Mouse (Mus musculus) ES-Bruce4 (cell line): ENCODE results near the gene Vmn2r56. TPM values are rescaled to one million over a fixed set of nuclear protein-coding genes. Genes with fewer than 3 reads are reported as not detected.
A peak's percentile ranks its signal among the peaks of the same experiment; 100 is the strongest.
"Not testable (repeated sequence)": the region's sequence is repeated elsewhere in the genome, so short reads cannot be mapped to it uniquely, and the experiment has no call there.

Experiments used
- H3K27ac ChIP-seq: 2 replicates; pipeline ENCODE4 v1.5.1; 2012; ENCODE audit warnings: low read length, inconsistent platforms; ENCODE audit not compliant: insufficient read depth
- H3K27me3 ChIP-seq: 2 replicates; pipeline ENCODE4 v1.6.1; 2012; ENCODE audit warnings: mild to moderate bottlenecking, low read length, inconsistent platforms; ENCODE audit not compliant: control insufficient read depth, poor library complexity, insufficient read depth, severe bottlenecking
- H3K36me3 ChIP-seq: 2 replicates; pipeline ENCODE4 v1.6.1; 2012; ENCODE audit warnings: inconsistent platforms, mild to moderate bottlenecking, low read length, moderate library complexity; ENCODE audit not compliant: control insufficient read depth, poor library complexity, insufficient read depth, severe bottlenecking
- H3K4me1 ChIP-seq: one replicate; pipeline ENCODE4 v1.8.1; 2011; ENCODE audit warnings: low read length; ENCODE audit not compliant: control insufficient read depth, insufficient read depth
- H3K4me3 ChIP-seq: 2 replicates; pipeline ENCODE4 v1.5.1; 2011; ENCODE audit warnings: low read depth, mild to moderate bottlenecking, low read length
- H3K9ac ChIP-seq: 2 replicates; pipeline ENCODE4 v1.6.1; 2012; ENCODE audit warnings: low read depth, mild to moderate bottlenecking, inconsistent platforms; ENCODE audit not compliant: poor library complexity, severe bottlenecking
- H3K9me3 ChIP-seq: replicated peaks from 2 replicates; pipeline ENCODE4 v1.6.1; 2012; ENCODE audit warnings: mild to moderate bottlenecking, low read length, inconsistent platforms; ENCODE audit not compliant: control insufficient read depth, poor library complexity, insufficient read depth, severe bottlenecking
- CTCF ChIP-seq: IDR thresholded peaks from one replicate; pipeline ENCODE4 v1.8.1; 2011; ENCODE audit warnings: low read depth, low read length
- EP300 ChIP-seq: IDR thresholded peaks from 2 replicates; pipeline ENCODE4 v1.6.1; 2011; ENCODE audit warnings: low read depth, low read length; ENCODE audit not compliant: insufficient read depth
- POLR2A ChIP-seq: IDR thresholded peaks from one replicate; pipeline ENCODE4 v1.8.1; 2011; ENCODE audit warnings: low read length; ENCODE audit not compliant: insufficient read depth
- polyA plus RNA-seq: library from polyadenylated mRNA; stranded (reverse); fragments of >200 nt; gene quantifications from 2 replicates; pipeline ENCODE4 v1.2.4, GENCODE M21; 2011; ENCODE audit warnings: low read depth; ENCODE audit not compliant: missing spikeins, insufficient read depth, insufficient read length

Gene Vmn2r56
- polyA plus RNA-seq, 1 experiment = 0.07 TPM

DNA sequence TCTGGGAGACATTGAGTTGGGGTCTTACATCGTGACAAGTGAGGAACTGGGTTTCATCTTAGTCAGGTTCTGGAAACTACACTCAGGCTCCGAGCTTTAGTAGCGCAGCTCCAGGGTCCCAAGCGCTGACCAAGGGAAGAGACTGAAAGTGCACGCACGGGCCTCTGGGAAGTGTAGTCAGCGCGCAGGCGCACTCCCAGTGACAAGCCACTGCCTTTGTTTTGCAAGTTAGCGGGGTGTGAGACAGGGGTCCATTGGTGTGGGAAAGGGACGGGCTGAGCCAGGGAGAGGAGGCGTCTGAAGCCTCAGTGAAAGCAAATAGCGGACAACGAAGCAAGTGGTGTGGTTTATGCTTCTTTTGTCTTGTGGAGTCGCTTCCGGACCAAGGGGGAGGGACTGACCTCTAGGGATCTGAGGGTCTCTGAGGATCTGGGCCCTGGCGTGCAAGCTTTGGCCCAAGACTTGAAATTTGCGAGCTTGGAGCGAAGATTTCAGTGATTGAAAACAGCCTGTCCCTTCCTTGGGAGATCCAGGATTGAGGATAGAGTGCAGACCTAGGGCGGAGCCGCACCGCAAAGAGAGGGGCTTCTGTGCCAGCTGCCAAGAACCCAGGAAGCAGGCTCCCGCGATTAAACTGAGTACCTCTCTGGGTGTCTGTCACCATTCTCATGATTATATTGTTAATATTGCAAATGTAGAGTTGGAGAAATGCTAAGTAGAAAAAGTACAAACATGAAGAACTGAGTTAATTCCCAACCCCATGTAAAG, 14.8 kb upstream of the Vmn2r56 start:
- H3K9me3 ChIP-seq = no peaks in the 10 kb centered on the region
- no peaks in the 10 kb centered on the region for H3K27me3 ChIP-seq
- no peaks in the 10 kb centered on the region for H3K4me1 ChIP-seq
- no peak overlapping the region for H3K27ac ChIP-seq
- H3K9ac ChIP-seq = no peak overlapping the region
- no peaks in the 10 kb centered on the region for H3K36me3 ChIP-seq
- H3K4me3 ChIP-seq = peak overlapping the region; percentile 41
- TF ChIP-seq EP300 (no peak), POLR2A (no peak), CTCF (no peak)

DNA sequence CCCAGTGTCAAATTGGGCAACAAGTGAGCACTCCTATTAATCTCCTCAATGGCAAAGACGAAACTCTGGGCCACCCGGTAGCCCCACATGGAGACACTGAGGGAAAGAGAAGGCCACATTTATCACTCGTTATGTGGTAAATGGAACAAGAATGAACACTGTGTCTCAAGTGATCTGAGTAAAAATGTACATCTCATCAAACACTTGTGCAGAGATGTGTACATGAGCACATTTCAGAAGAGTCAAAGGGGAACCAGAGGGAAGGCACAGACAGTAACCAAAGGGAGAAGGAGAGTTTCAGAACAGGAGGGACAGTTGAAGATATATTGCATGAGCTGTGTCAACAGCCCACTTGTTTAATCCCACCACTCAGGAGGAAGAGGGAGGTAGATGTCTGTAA, 49.9 kb downstream of the Vmn2r56 start, which contains the start of gene Vmn2r55:
Gene Vmn2r55 (minus strand): TSS at position 101 of the 400 bp plus-strand sequence.
- not testable (repeated sequence) for H3K9me3 ChIP-seq, H3K27me3 ChIP-seq, H3K4me1 ChIP-seq, H3K9ac ChIP-seq, H3K36me3 ChIP-seq, H3K27ac ChIP-seq, H3K4me3 ChIP-seq

DNA sequence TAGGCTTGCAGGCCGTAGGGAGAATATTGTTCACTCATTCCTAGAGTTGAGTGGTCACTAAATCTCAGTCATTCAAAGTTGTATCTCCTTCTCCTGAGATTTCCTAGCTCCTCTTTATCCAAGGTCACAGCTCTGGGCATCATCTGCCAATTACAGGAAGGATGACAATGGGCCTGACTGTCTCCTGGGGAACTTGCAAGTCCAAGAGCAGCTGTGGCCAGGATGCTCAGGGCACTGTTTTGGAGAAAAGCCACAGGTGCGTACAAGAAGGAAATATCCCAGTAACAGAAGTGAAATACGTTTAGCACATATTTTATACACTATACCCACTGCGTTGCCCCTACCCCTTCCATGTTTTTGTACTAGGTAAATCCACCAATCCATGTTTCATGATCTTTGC, 94.6 kb downstream of the Vmn2r56 start, which contains the start of gene Vmn2r54:
Gene Vmn2r54 (minus strand): TSS at position 101 of the 400 bp plus-strand sequence.
- H3K36me3 ChIP-seq, H3K9me3 ChIP-seq, H3K9ac ChIP-seq: not testable (repeated sequence)

More for the DNA sequence above, 94.6 kb downstream of the Vmn2r56 start, which contains the start of gene Vmn2r54:
- not testable (repeated sequence) for H3K27ac ChIP-seq, H3K4me3 ChIP-seq, H3K27me3 ChIP-seq, H3K4me1 ChIP-seq

Other genes with a start within 250 kb of the Vmn2r56 start
- not detected in 2 replicates for gene 2900092C05Rik, start 222.5 kb downstream of the Vmn2r56 start, polyA plus RNA-seq
- gene Vmn2r53, start 126.2 kb downstream of the Vmn2r56 start, polyA plus RNA-seq = 0.03 and 0.05 TPM in 2 replicates
- gene Vmn2r54, start 94.7 kb downstream of the Vmn2r56 start, polyA plus RNA-seq = not detected in 2 replicates
- not detected in 2 replicates for gene Vmn2r55, start 50.0 kb downstream of the Vmn2r56 start, polyA plus RNA-seq
- 9.5 and 9.8 TPM in 2 replicates for gene Zscan18, start 68.6 kb upstream of the Vmn2r56 start, polyA plus RNA-seq
- gene Zfp329, start 83.9 kb upstream of the Vmn2r56 start, polyA plus RNA-seq = 11.7 and 12.2 TPM in 2 replicates
- gene Zfp110, start 99.8 kb upstream of the Vmn2r56 start, polyA plus RNA-seq = 29.0 and 36.1 TPM in 2 replicates
- gene Zfp128, start 146.2 kb upstream of the Vmn2r56 start, polyA plus RNA-seq = 1.2 and 1.6 TPM in 2 replicates
- gene Zscan22, start 162.8 kb upstream of the Vmn2r56 start, polyA plus RNA-seq = 10.0 and 10.7 TPM in 2 replicates
- gene Rps5, start 187.3 kb upstream of the Vmn2r56 start, polyA plus RNA-seq = 1,704 and 1,789 TPM in 2 replicates
- 0.37 and 0.84 TPM in 2 replicates for gene Rnf225, start 192.4 kb upstream of the Vmn2r56 start, polyA plus RNA-seq
- gene Zfp324, start 230.8 kb upstream of the Vmn2r56 start, polyA plus RNA-seq = 1.5 and 2.3 TPM in 2 replicates
- 4.5 and 5.1 TPM in 2 replicates for gene Zfp446, start 242.8 kb upstream of the Vmn2r56 start, polyA plus RNA-seq